Mouse (Mus musculus) liver, postnatal 0 days (tissue): Measurements from ENCODE around the gene Tmem62.

Source experiments
- CTCF ChIP-seq: sonication (generic); IDR thresholded peaks from 2 replicates; pipeline ENCODE4 v1.5.1; 2016; ENCODE audit warnings: antibody characterized with exemption, low read depth
- EP300 ChIP-seq: IDR thresholded peaks from 2 replicates; pipeline ENCODE4 v1.6.1; 2016; ENCODE audit warnings: antibody characterized with exemption, low read depth, mild to moderate bottlenecking

- TF ChIP-seq EP300 = no peak
- no peak for TF ChIP-seq CTCF
Measured at GRCm38 (mm10) chr2:121008664-121009007, 31.8 kb downstream of the Tmem62 start.
